Mouse (Mus musculus) thymus, postnatal 0 days (tissue): ENCODE measurements around the gene Creb1. TPM values are rescaled to one million over a fixed set of nuclear protein-coding genes. Genes with fewer than 3 reads are reported as not detected.
"Not testable (repeated sequence)": the region's sequence is repeated elsewhere in the genome, so short reads cannot be mapped to it uniquely, and the experiment has no call there.

Experiments used
- DNase-seq: peaks from one replicate; pipeline ENCODE4 v3.0.0-alpha.2; 2015; ENCODE audit warnings: low spot score
- polyA plus RNA-seq: library from polyadenylated mRNA; unstranded; fragments of >200 nt; fragmentation: Nextera tagmentation; extraction: Ambion mirVana; gene quantifications from 2 replicates; pipeline ENCODE4 v1.2.1, GENCODE M21; 2015

Creb1 gene
- polyA plus RNA-seq, 1 experiment from 2014 or later, result 40.2 TPM

DNA sequence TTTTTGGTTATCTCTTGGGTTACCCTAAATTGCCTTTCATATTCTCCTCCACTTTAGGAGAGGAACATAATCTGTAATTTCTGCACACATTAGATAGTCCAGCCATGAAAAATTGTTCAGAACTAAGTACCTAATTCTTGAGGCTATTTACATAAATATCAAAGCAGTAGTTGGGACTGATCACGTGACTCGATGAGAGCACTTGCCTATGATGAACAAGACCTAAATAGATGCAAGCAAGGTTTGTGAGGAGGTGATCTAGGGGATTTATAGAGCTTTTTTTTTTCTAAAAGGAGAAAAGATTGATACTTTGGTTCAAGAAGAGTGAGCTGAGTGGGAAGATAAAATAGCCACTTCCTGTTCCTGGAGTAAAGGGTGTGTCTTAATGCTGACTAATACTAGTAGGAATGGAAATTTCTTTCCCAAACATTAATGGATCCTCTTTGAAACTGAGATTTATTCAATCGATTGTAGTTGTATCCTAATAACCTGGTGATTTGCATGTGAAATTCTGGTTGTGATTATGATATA lies 6.5 kb downstream of the Creb1 start:
- DNase-seq, result no peak

DNA sequence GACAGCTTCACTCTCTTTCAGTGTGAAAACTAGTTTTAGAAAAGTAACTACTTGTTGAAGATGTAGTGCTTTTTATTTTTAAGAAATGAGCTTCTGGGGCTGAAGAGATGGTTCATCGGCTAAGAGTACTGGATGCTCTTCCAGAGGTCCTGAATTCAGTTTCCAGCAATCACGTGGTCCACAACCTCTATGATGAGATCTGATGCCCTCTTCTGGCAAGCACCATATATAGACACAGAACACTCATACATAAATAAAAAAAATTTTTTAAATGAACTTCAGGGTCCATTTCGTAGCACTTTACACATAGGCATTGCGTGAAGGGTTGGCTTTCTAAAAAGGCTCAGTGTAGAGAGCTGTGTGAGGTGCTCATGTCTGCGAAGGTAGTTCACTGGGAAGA lies 11.3 kb downstream of the Creb1 start:
- peak; percentile 17 for DNase-seq

GRCm38 (mm10) chr1:64546070-64546469 lies 13.6 kb downstream of the Creb1 start:
- DNase-seq, result no peak

GRCm38 (mm10) chr1:64549380-64549779 lies 16.9 kb downstream of the Creb1 start:
- no peak for DNase-seq

DNA sequence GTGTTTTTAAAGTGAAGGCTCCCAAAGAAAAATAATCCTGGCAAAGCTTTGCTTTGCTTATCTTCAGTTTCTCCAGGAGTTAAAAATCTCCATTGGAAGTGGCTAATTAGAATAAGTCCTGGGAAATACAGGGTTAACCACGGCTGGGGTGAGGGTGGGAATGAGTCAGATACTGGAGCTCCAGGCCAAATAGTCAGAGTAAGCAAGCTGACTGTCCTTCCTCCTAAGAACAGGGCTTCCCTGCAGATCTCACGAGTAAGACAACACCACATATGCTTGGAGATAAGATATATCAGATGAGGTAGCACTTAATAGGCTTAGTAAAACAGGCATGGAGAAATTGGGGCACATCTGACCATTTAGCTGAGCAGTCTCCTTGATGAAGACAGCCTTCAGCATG lies 19.5 kb downstream of the Creb1 start:
- no peak for DNase-seq

DNA sequence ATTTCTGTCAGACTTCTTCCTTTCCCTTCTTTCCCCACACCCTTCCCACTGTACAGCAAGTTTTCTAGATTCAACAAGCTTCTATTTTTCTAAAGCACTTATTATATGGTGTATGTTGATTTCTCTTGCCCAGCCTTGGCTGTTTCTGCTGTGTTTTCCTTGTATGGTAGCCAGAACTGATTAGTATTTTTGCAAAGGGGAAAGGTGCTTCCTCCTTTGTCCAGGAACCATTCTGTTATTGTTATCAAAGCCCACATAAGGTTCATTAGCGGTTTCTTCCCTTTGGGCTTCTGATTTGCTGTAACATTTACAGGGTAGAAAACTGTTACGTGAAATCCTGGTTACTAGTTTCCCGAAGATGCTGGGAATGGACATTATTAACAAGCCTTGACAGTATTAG lies 27.7 kb downstream of the Creb1 start:
- no peak for DNase-seq

GRCm38 (mm10) chr1:64568206-64568605 lies 35.8 kb downstream of the Creb1 start:
- no peak for DNase-seq

GRCm38 (mm10) chr1:64576022-64576421 lies 43.6 kb downstream of the Creb1 start:
- DNase-seq, result no peak

GRCm38 (mm10) chr1:64576732-64577131 lies 44.3 kb downstream of the Creb1 start:
- no peak for DNase-seq

DNA sequence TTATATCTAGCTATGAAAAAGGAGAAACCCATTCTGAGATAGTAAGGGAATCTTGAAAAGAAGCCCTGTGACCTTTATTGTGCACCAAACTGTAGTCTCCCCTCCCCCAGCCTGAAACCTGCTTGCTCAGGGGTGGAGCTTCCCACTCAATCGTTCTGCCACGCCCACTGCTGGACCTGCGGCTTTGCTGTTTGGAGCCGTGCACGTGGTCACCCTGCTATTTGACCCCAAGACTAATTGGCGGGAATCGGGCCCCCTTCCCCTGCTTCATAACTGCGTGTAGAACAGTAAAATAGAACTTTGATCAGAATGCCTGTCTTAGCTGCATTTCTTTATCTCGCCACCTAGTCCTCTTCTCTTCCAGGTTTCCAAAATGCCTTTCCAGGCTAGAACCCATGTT lies 45.5 kb downstream of the Creb1 start:
- not testable (repeated sequence) for DNase-seq

DNA sequence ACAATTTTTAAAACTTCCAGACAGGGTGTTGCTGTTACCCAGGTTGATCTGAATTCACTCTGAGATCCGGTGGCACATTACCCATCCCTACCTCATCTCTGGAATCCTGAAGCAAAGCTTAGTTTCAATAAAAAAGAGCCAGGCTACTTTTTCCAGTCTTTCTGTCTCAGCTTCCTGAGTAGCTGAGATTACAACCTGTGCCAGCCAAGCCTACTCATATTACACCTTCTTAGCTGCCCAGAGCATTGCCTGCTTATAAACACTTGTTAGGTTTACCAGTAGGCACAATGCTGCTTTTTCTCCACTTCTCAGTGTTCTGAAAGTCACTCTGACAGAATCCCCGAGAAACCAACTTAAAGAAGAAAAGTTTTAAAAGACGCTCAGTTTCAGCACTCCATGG lies 46.4 kb downstream of the Creb1 start:
- DNase-seq, result no peak

- DNase-seq, result no peak
These were observed 66.5 kb downstream of the Creb1 start for GRCm38 (mm10) chr1:64598926-64599325.

DNA sequence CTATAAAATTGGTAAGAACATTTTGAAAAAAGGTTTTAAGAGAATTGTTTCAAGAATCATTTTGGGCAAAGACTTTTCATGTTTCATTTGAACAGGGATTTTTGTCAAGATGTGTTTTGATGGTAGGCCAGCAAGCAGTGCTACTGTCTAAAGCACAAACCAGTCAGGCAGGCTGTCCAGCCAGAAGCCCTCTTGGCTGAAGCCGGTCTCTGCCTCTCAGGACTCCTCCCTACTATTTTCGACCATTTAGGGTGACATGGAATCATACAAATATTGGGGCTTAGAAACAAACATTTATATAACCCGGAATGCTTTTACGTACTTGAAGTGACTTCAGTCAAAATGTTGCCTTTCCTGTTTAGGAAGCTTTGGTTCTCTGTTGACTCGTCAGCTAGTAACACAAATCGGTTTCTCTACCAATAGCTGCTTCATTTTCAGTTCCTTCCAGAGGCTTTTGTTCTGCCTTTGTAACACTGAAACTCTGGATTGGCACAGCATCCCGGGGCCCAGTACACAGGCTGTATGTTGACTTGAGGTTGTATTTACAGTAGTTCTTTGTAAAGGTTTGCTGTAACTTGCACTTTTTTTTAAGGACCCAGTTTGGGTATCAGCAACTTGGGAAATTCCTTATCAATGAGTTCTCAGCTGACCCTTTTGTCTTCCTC lies 68.1 kb downstream of the Creb1 start:
- DNase-seq, result no peak

DNA sequence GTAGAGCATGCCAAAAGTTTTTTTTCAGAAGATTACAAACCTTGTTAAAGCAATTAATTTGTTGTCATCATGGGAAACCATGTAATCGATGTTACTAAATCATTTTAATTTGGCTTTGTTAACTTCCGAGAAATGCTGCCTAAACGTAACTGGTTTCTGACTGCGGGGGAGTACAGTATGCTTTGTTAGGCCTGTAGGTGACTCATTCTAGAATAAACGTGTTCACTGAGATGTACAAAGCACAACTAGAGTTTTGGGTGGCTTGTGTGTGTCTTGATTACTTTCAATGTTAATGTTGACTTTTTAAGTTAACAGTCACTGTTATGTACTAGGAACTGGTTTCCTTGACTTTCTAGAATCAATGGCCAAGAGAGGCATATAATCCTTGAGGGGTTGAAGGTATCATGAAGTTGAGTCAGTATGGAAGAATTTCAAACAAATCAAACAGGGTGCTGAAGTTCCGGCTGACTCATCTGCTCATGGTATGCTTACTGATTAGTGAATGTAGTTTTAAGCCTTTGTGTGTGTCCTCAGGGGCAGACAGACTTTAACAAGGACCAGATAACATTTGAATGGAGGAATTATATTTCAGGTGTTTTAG lies 68.9 kb downstream of the Creb1 start:
- DNase-seq, result no peak

DNA sequence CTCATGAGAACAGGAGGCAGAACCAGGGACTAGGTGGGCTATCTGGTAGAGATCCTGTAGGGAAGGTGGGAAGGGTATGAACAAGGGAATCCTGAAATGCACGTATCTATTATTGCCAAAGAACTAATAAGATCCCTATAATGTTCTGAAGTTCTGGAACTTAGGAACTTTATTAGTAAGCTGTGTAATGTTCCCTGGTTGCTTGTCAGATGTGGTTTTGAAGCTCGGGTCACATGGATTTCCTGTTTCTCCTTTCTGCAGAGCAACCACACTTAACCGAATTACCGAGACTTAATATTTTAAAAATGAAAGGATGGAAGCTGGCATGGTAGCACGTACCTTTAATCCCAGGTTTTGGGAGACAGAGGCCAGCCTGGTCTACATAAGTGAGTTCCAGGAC lies 70.9 kb downstream of the Creb1 start:
- no peak for DNase-seq

- no peak for DNase-seq
These were observed 76.7 kb downstream of the Creb1 start for GRCm38 (mm10) chr1:64609145-64609544.

GRCm38 (mm10) chr1:64609976-64610375 lies 77.5 kb downstream of the Creb1 start:
- DNase-seq, result no peak

- no peak for DNase-seq
These were observed 81.9 kb downstream of the Creb1 start for GRCm38 (mm10) chr1:64614311-64614710.

DNA sequence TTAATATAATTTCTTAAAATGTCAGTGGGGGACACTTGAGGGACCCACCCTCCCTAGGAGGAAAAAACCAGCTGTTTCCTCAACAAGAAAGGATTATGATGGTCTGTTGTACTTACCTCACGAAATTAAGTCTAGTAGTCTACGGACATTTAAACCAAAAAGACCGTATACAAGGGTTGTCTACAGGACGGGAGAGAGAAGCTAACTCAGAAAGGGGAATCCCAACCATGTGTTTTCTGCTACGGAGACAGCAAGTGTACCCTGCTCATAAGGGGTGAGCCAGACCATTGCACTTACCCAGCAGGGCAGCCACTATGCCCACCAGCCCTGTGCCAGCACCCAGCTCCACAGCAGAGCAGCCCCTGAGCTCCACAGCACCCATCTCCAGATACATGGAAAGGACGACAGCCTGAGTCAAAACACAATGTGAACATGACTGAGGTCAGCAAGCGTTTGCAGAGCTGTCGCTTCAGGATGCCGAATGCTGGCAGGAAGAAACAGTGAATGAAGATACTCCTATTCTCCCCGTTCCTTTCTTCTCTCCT lies 82.4 kb downstream of the Creb1 start:
- no peak for DNase-seq

DNA sequence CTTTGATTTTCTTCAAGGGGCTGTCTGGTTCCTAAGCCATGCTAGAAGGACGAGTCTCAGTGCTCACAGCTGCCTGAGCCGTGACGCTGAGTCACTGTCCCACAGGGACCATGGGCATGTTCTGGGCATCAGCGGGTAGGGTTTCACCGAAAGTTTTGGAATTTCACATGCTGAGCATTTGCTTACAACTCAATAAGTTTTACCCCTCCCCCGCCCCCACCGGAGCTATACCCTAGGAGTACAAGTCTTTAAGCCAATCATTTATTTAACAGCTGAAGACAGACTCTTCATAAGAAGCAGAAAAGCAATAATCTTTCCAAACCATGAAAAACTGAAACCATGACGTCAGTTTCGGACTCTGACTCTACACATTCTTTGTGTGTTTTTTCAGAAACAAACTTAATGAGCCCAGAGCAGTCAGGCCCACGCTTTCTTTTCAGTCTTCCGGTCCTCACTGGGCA lies 83.1 kb downstream of the Creb1 start:
- no peak for DNase-seq

DNA sequence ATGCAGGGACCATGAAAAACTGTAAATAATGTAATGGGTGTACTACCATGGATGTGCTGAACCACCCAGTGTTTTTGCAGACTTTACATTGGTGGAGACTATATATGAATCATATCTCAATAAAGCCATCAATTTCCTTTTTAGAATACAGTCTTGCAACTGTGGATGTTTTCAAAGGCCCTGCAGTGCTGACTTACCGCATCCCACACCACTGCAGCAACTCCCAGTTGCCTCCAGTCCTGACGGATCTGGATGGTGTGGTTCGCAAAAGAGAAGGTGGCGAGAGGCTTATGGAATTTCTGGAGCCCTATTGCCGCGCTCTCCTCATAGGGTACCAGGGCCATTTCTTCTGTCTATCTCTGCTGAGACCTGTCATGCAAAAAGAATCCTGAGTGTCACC lies 83.6 kb downstream of the Creb1 start:
- DNase-seq, result no peak

GRCm38 (mm10) chr1:64616531-64616880 lies 84.1 kb downstream of the Creb1 start:
- peak; percentile 13 for DNase-seq
